Mouse (Mus musculus) cerebellum, postnatal 36 days (tissue): ENCODE data around the gene D930048N14Rik.
"Not testable (repeated sequence)": the region's sequence is repeated elsewhere in the genome, so short reads cannot be mapped to it uniquely, and the experiment has no call there.

Experiments
- DNase-seq, 2 experiments: peaks; one replicate each; pipeline ENCODE4 v3.0.0; 2021 to 2022; ENCODE audit warnings: mixed read lengths in 2 of 2

Gene D930048N14Rik

DNA sequence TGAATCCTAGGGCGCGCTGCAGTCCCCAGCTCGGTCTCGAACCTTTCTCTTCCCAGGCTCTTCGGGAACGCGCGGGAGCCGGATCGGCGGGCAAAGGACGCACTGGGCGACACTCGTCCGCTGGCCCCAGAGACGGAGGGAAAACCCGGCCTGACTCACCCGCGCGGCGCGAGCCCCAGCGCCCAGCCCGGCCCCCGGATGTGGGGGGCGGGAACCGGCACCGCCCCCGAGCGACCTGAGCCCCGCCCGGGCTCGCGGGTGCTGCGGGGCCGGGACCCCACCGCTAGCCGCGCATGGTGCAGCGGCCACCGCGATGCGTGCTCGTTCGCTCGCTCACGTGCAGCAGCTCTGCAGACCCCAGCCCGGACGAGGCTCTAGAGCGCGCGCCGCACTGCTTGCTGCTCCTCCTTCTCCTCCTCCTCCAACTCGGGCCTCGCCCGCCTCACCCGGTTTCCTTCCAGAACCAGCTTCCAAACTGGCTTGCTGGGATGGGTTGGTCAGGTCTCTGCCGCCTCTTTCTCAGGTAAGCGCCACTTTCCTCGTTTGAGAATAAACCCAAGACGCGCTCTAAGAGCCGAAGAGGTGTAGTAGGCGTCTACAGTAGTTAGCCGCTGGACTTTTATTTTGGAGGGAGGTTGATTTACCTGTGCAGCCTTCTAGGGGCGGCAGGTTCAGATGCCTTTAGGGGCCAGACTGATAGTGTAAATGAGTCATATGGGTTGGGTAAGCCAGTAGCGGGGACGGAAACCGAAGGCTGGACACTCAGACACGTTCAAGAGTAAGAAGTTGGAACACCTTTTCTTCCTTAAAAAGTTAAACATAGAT, at the start of gene D930048N14Rik, which contains the start of gene N4bp3:
Gene D930048N14Rik, plus strand, starts transcription at position 264 of the 825 bp plus-strand sequence.
Gene N4bp3, minus strand, starts transcription at position 152 of the 825 bp plus-strand sequence.
- DNase-seq, result peak in 1 of 2 experiments; percentile 34

DNA sequence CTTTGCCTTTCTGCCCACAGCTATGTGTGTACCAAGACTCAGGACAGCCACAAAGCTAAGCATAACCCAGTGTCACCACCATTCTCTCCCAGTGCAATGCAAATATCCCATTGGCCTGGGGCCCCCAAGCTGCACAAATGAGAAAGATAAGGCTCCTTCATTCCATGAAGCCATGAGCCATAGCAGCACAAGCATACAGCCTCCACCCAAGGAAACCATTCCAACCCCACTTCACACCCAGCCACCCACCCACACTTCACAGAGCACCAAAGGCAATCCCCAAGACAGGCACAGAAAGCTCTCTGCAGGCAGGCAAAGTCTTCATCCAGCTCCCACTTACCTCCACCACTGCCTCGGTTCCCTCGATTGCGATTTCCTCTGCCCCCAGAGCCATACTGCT, 48.5 kb upstream of the D930048N14Rik start:
- no peak for DNase-seq

DNA sequence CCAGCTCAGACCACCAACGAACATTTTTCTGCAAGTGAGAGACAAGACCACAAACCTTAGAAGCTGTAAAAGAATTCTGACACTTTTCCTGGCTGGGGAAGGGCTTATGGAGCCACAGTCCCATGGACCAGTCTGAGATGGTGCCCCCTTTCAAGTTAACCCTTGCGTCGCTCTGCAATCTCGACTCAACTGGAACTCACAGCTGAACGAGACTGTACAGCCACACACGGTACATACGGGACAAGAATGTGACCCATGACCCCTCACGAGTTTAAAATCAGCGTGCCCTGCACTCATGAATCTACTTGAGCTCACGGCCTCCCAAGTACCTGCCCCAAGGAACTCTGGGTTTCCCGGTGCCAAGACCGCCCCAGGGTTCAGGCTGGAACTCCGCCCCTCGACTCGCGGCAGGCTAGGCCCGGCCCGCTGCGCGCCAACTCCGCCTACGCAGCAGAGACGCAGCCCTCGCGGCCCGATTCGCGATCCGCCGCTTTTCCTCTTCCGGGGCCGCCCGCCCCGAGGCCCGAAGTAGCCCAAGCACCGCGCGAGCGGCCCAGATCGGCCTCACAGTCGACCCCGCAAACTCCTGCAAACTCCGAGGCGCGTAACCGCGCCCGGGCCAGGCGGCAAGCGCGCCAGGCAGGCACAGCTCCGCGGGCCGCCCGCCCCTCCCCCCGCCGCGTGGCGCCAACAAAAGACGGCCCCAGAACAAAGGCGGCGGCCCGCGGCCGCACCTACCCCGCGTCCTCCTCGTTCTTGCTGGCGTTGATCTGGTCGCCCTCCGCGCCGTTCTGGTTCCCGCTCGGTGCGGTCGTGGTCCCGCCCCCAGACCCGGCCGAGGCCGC, 44.9 kb upstream of the D930048N14Rik start:
- peak; percentile 71 to 78 for DNase-seq

DNA sequence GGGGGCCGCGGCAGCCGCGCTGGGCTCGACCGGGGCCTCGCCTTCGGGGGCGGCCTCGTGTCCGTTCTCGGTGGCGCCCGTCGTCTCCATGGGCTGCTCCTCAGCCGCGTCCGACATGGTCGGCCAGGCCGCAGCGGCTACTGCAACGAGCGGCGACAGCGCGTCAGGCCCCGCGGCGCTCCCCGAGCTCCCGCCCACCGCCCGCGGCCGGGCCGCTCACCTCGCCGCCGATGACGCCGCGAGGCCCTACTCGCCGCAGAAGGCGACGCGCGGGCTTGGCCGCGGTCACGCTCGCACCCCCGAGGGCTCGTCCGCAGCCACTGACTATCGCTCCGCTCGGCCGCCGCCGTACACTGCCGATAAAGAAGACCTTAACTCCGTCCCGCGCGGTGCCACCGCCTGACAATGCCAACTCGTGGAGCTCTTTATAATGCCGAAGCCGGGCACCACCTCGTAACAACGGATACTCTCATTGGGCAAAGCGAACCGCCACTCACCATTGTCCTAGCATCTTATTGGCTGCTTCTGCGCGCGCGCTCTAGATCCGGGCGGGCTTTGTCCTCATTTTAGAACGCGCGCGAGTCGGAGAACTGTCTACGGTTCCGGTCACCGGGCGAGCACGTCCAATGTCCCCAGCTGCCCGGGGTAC, 44.2 kb upstream of the D930048N14Rik start, which contains the start of gene Hnrnpab:
Gene Hnrnpab, minus strand, starts transcription at position 401 of the 649 bp plus-strand sequence.
- peak; percentile 96 to 99 for DNase-seq

DNA sequence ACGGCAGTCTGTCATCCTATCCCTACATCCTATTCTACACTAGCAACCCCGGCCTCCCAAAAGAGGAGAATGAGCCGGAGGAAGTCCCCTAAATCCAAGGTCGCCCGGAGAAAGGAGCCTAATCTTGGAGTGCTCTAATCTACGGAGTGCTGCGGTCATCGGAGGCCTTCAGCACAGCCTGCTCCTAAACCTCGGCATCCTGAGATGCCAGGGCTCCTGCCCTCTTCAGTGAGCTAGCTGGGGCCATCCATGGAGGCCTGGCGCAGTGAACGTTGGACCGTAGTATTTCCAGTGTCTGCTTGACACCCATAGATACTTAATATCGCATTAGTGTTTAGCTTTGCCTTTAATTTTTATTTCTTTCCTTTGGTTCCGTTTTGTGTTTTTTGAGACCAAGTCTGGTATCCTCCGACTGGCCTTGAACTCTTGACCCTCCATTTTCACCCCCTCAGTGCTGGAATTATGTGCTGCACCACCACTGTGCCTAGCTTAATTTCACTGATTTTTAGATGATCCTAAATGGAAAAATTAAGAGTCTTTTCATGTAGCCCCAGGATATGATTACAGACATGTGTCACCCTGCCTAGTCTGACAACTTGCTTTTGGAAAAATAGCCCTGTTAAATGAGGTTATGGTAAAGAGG, 43.5 kb upstream of the D930048N14Rik start:
- no peak for DNase-seq

DNA sequence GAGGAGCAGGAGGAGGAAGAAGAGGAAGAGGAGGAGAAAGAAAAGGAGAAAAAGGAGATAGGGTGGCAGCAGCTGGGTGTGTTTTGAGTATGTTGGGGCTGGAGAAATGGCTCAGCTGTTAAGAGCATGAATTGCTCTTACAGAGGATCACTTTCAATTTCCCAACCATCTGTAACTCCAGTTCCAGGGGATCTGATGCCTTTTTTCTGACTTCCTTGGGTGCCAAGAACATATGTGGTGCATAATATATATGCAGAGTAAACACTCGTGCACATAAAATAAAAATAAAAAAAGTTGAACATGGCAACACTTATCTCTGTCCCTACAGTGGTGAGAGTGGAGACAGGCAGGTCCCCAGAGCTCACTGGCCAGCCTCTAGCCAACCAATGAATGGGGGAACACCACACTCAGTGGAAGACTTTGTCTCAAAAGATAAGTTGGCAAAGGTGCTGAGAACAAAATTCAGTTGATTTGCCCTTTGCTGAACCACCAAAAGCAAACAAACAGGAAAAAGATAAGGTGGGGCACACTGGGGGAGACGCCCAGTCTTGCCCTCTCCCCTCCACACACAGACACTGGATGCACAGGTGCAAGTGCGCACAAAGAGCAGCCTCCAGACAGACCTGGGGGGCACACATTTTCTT, 41.4 kb upstream of the D930048N14Rik start:
- no peak for DNase-seq

DNA sequence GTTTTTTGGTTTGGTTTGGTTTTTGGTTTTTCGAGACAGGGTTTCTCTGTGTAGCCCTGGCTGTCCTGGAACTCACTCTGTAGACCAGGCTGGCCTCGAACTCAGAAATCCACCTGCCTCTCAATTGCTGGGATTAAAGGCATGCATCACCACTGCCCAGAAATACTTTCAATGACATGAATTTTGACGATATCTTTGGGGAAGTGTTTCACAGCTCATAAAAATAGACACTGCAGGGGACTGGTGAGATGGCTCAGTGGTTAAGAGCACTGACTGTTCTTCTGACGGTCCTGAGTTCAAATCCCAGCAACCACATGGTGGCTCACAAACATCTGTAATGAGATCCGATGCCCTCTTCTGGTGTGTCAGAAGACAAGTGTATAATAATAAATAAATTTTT, 40.8 kb upstream of the D930048N14Rik start:
- DNase-seq, result not testable (repeated sequence)

DNA sequence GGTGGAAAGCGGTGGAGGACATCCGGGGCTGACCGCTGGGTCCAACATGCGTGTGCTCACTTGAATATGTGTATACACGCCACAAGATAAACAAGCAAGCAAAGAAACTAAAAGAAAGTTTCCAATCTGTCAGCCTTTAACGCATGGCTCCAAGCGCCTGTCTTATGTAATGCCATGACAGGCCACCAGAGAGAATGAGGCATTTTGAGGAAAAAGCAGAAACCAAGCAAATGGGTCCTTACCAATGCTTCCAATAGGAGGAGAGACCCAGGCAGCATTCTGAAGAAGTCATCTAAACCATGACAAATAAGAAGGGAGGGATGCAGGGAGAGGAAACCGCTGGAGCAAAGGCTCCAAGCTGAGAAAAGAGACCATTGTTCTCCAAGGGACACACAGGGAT, 36.5 kb upstream of the D930048N14Rik start:
- no peak for DNase-seq

DNA sequence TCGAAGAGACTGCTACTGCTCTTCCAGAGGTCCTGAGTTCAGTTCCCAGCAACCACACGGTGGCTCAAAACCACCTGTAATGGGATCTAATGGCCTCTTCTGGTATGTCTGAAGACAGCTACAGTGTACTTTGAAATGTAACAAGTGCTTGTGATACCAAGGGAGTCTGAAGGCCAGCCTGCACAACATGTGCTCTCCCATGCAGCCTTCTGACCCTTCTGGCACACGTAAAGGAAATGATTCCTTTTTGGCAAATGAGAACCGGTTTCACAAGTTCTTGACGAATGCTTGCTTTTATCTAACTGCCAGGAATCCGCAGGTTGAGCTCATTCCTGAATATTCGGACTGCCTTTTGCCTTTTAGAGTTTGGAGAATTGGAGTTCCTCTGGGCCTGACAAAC, 35.6 kb upstream of the D930048N14Rik start:
- DNase-seq, result no peak

DNA sequence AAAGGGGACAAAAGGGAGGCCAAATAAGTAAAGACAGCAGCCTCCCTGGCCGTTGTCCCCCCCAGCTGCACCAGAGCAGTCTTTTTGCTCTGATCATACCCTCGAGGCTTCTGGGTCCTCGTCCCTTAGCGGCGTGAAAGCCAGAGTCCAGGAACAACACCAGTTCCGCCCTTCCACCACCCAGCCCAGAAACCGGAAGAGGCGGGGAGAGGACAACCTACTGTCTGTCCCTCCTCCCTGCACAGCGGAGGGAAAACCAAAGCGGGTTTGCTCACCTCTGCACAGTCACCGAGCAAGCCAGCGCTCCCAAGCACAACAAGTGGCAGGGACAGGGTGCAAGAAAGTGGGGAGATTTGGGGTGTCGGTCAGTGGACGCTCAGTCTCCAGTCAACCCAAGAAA, 35.2 kb upstream of the D930048N14Rik start:
- DNase-seq, result peak in 1 of 2 experiments; percentile 25

DNA sequence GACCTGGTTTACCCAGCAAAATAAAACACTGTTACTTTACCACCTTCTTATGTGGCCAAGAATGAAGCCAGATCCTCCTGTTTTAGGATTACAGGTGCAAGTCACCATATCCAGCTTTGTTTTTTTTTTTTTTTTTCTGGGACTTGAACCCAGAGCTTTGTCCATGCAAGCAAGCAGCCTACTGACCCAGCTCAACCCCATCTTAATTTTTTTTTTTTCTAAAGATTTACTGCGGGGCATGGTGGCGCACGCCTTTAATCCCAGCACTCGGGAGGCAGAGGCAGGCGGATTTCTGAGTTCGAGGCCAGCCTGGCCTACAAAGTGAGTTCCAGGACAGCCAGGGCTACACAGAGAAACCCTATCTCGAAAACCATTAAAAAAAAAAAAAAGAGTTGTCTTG, 34.6 kb upstream of the D930048N14Rik start:
- DNase-seq, result not testable (repeated sequence)

DNA sequence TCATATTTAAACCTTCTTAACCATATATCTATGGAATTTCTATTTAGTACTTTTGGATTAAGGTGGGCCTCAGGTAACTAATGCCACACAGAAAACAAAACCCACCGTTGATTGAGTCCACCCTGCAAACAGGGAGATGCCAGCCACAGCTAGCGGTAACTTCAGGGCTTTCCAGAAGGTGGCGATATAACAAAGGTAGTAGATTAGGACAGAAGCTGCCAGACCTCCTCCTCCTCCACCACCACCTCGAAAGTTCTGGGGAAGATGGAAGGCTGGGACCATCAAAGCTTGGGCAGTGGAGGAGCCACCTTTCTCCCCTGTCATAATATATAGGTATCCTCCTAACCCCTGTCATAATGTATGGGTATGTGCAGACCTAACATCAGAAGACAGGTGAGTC, 33.1 kb upstream of the D930048N14Rik start:
- DNase-seq, result peak; percentile 63 to 73

DNA sequence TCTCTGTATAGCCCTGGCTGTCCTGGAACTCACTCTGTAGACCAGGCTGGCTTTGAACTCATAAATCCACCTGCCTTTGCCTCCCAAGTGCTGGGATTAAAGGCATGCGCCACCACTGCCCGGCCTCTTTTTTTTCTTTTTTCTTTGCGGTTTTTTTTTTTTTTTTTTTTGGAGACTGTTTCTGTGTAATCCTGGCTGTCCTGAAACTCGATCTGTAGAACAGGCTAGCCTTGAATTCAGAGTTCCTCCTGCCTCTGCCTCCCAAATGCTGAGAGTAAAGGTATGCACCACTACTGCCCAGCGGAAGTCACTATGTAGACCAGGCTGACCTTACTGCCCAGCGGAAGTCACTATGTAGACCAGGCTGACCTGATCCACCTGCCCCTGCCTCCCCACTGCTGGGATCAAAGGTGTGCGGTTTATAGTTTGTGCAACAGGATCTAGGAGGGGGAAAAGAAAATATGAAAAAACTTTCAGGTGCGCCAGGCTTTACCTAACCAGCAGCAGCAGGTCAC, 31.8 kb upstream of the D930048N14Rik start:
- no peak for DNase-seq

DNA sequence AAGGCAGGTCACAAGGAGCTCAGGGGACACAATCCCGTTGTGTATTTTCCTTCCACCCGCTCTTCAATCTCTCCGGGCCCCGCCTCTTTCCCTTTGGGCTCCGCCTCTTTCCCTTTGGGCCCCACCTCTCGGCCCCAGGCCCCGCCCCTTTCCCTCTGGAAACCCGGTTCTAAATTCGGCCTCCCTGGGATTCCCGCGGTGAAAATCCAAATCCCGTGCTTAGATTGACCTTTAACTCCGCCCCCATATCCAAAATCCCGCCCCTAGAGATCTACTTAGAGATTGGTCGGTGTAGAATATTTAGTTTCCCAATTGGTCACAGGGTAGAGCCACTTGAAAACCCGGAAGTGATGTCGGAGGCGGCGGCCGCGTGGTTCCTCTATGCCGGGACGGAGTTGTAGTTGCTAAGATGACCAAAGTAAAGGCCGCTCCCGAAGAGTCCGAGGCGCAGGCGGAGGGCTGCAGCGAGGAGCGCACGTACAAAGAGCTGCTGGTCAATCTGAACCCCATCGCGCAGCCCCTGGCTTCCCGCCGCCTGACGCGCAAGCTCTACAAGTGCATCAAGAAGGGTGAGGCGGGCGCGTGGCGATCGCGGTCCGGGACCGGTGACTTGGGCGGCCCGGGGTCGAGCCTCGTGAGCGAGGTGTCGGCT, 31.2 kb upstream of the D930048N14Rik start, which contains the start of gene Nhp2:
Gene Nhp2, plus strand, starts transcription at position 327 of the 652 bp plus-strand sequence.
- peak; percentile 90 to 92 for DNase-seq

DNA sequence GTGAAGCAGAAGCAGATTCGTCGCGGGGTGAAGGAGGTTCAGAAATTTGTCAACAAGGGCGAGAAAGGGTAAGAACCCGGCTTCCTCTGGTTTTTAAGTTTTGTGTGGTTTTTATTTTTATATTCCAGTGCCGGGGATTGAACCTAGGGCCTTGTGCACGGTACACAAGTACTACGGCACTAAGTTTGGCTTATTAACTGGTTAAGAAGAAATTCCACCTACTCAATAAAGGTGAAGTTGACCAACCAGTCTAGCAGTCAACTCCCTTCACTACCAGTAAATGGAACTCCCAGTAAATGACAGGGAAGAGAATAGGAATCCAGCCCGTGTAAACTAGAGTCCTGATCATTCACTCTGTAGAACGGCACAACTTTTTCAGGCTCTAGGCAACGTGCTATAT, 30.7 kb upstream of the D930048N14Rik start:
- no peak for DNase-seq

DNA sequence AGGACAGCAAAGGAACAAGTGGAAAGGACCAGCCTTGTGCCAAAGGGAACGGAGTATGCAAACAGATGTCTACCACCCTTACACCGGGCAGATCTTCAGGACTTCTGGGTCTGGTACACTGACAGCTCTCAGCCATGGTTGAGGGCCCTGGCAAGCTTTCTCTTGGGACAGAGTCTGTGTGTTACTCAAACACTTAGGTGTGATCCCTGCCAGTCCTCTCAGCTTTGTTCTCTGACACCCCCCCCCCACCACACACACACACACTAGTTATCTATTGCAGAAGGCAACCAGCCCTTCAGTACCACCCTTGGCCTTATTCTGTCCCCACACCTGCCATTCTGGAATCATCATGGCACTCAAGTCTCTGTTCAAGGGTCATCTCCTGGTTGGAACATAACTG, 29.0 kb upstream of the D930048N14Rik start:
- DNase-seq, result no peak

DNA sequence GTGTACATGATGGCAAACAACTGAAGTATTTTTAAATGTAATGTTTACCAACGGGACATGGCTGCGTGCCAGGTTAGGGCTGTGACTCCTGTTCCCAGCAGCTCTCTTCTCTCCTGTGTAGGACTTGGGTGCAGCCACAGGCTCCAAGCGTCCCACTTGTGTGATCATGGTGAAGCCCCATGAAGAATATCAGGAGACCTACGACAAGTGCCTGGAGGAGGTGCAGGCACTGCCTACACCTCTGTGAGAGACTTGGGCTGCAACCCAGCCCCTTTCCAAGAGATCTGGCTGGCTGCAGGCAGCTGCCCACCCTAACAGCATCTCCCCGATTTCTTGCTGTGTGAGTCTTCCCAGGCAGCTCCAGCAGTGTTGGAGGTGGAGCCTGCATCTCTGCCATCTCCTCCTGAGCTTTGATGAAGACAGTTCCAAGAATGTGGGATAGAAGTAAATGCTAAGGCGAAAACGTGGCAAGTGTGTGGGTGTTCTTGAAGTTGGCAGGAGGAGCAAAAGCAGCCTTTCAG, 27.7 kb upstream of the D930048N14Rik start:
- no peak for DNase-seq

DNA sequence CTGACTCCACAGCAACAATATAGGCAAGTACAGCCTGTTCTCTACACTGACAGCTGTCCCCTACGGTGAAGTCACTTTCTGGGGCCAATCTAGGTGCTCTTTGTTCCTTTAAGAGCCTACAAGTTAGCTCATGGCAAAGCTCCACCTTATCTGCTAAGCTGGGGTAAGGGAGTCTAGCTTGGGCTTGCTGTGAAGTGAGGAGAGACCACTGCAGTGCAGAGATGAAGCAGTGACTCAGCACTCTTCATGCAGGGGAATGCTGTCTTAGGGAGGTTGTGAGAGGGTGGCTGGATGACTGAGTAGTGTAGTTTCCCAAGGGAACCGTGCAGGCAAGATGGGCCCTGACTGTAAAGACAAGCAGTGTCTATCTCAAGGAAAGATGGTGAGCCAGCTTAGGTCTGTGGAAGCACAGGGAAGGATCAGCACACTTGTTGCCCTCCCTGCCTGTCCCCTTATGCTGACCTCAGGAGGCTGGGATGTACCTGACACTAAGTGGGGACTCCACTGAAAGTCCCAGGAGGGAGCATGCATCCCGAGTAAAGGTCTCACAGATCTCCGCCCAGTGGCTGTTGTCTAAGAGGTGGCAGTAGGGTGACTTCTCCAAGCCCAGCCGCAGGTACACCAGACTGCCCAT, 25.4 kb upstream of the D930048N14Rik start:
- no peak for DNase-seq

DNA sequence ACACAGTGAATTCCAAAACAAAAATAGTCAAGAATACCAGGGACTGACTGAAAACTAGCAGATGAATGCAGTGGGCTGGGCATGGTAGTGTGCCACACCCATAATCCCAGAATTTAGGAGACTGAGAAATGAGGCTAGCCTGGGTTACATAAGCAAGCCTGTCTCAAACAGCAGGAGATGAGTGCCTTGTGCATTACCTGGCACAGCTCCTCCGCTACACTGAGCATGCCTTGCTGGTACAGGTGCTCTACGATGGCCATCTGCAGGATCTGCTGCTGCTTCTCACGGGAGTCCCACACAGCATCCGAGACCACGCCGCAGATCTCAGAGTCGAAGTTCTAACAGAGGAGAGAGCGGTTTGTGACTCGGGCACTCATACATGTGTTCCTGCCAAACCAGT, 23.3 kb upstream of the D930048N14Rik start:
- DNase-seq, result peak in 1 of 2 experiments; percentile 40

DNA sequence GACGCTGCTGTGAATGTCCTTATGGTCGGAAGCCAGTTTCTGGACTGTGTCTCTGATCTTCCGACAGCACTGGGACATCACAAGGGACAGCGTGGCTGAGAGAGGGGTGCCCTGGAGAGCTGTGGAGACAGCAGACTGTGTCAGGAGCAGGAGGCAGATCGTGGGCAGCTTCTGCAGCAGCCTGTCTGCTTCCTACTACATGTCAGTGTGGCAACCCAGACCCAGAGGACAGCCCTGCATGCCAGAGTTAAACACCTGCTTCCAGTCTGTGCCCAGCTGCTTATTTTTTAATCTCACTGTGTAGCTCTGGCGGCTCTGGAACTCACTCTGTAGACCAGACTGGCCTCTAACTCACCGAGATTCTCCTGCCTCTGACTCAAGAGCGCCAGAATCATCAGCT, 22.8 kb upstream of the D930048N14Rik start:
- DNase-seq, result no peak
